Mouse (Mus musculus) gastrocnemius, postnatal 10 days (tissue): ENCODE results near the gene Gm20388. TPM values are rescaled to one million over a fixed set of nuclear protein-coding genes. Genes with fewer than 3 reads are reported as not detected.
"Not testable (repeated sequence)": the region's sequence is repeated elsewhere in the genome, so short reads cannot be mapped to it uniquely, and the experiment has no call there.

Source experiments
- DNase-seq: peaks from one replicate; pipeline ENCODE4 v3.0.0; 2021; ENCODE audit warnings: mixed read lengths
- total RNA-seq, 2 experiments: library from RNA; stranded (reverse); gene quantifications; 2 replicates each; pipeline ENCODE4 v1.2.3; 2021

Gm20388 gene
- total RNA-seq, 2 experiments from 2014 or later, result 2.9 to 6.0 TPM

- DNase-seq, result peak; percentile 96
Measured at GRCm38 (mm10) chr8:121578676-121579451, 1668.2 kb downstream of the Gm20388 start, which contains the start of gene Fbxo31. TSS of gene Fbxo31 (minus strand) at chr8:121578806.

- no peak for DNase-seq
Measured at GRCm38 (mm10) chr8:121580465-121580864, 1669.8 kb downstream of the Gm20388 start.

GRCm38 (mm10) chr8:121583653-121584052, 1673.0 kb downstream of the Gm20388 start:
- no peak for DNase-seq

- DNase-seq, result no peak
Measured at GRCm38 (mm10) chr8:121584730-121585129, 1674.1 kb downstream of the Gm20388 start.

- DNase-seq, result peak; percentile 100
Measured at GRCm38 (mm10) chr8:121585159-121585825, 1674.7 kb downstream of the Gm20388 start.

- DNase-seq, result no peak
Measured at GRCm38 (mm10) chr8:121588750-121589149, 1678.1 kb downstream of the Gm20388 start.

GRCm38 (mm10) chr8:121589205-121589726, 1678.6 kb downstream of the Gm20388 start:
- no peak for DNase-seq

- DNase-seq, result peak; percentile 97
Measured at GRCm38 (mm10) chr8:121590203-121591177, 1679.8 kb downstream of the Gm20388 start, which contains the start of gene Map1lc3b. TSS of gene Map1lc3b (plus strand) at chr8:121590361.

GRCm38 (mm10) chr8:121591178-121592066, 1680.8 kb downstream of the Gm20388 start:
- DNase-seq, result no peak

GRCm38 (mm10) chr8:121593293-121593692, 1682.7 kb downstream of the Gm20388 start:
- no peak for DNase-seq

- no peak for DNase-seq
Measured at GRCm38 (mm10) chr8:121593983-121594382, 1683.3 kb downstream of the Gm20388 start.

GRCm38 (mm10) chr8:121597492-121597891, 1686.9 kb downstream of the Gm20388 start:
- DNase-seq, result not testable (repeated sequence)

GRCm38 (mm10) chr8:121598190-121598589, 1687.5 kb downstream of the Gm20388 start:
- DNase-seq, result no peak

- DNase-seq, result peak; percentile 85
Measured at GRCm38 (mm10) chr8:121598892-121599291, 1688.3 kb downstream of the Gm20388 start.

- DNase-seq, result no peak
Measured at GRCm38 (mm10) chr8:121599842-121600241, 1689.2 kb downstream of the Gm20388 start.

GRCm38 (mm10) chr8:121602411-121602810, 1691.8 kb downstream of the Gm20388 start:
- no peak for DNase-seq

- peak; percentile 66 for DNase-seq
Measured at GRCm38 (mm10) chr8:121602860-121603259, 1692.2 kb downstream of the Gm20388 start.

GRCm38 (mm10) chr8:121603801-121604200, 1693.2 kb downstream of the Gm20388 start:
- no peak for DNase-seq

GRCm38 (mm10) chr8:121607661-121608060, 1697.0 kb downstream of the Gm20388 start:
- no peak for DNase-seq

- DNase-seq, result no peak
Measured at GRCm38 (mm10) chr8:121609251-121609650, 1698.6 kb downstream of the Gm20388 start.

- DNase-seq, result no peak
Measured at GRCm38 (mm10) chr8:121609916-121610315, 1699.3 kb downstream of the Gm20388 start.
